Mouse (Mus musculus) kidney, adult 2 months (tissue): ENCODE data around the gene Dnaaf5.

ENCODE experiments used
- CTCF ChIP-seq: fragments of 200-500 bp; conservative IDR thresholded peaks from 2 replicates; pipeline ENCODE4 v1.5.1; 2011; ENCODE audit warnings: low read depth, mild to moderate bottlenecking, control low read depth, low read length, moderate library complexity, mixed read lengths; ENCODE audit not compliant: insufficient read depth, insufficient read length
- POLR2A ChIP-seq: fragments of 200-500 bp; IDR thresholded peaks from one replicate; pipeline ENCODE4 v1.6.1; 2011; ENCODE audit warnings: low read depth, low read length, control low read depth

DNA sequence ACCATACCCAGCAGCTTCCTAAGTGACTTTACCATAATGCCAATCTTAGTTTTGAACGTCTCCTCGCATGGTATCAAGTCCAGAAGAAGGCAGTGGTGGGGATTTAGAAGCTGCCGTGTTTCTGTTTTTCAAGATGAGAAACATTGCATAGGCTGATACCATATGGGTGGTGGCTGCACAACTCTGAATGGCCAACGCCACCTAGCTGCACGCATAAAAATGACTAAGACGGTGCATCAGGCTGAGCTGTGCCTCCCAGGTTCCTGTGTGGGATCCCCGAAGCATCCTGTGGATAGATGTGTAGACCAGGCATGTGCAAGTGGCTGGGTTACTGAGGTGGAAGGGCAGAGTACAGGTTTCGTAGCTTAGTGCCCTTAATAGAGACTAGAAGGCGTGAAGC, 42.2 kb upstream of the Dnaaf5 start:
- TF ChIP-seq CTCF, result peak; percentile 53
- TF ChIP-seq POLR2A, result no peak
